Mouse (Mus musculus): Measurements from ENCODE around the gene Snrpc. TPM values are rescaled to one million over a fixed set of nuclear protein-coding genes. Genes with fewer than 3 reads are reported as not detected.

The Snrpc gene
- total and polyA plus RNA-seq, 3 experiments = 154 to 194 (median 171) TPM

- H3K36me3 ChIP-seq (replicated peaks in 1 of 2; ENCODE audit: control insufficient read depth in 1 of 2, insufficient read depth in 1 of 2, low read length in 1 of 2) = peaks cover 20 to 74% of the 10 kb centered on the region in 2 experiments
- in situ Hi-C loops (cut with MboI; ENCODE audit: low pct_ligation_motif_present, low pct_unique_long_range_greater_than_20kb, low sequenced_read_pairs) = no loop called here
Measured at GRCm38 (mm10) chr17:27793144-27793543, 44.8 kb upstream of the Snrpc start.

GRCm38 (mm10) chr17:27796780-27797179, 41.2 kb upstream of the Snrpc start:
- no peak overlapping the region for H3K4me2 ChIP-seq (ENCODE audit: insufficient read depth, low read depth, poor library complexity, severe bottlenecking)
- in situ Hi-C loops (cut with MboI; ENCODE audit: low pct_ligation_motif_present, low pct_unique_long_range_greater_than_20kb, low sequenced_read_pairs) (no loop called here), dilution Hi-C loops (cut with MboI; ENCODE audit: extremely low pct_ligation_motif_present, extremely low pct_unique_long_range_greater_than_20kb, low sequenced_read_pairs) (no loop called here)
- no peak overlapping the region for H3K27ac ChIP-seq (ENCODE audit: insufficient read depth, low read depth)
- peaks cover 11 to 45% of the 10 kb centered on the region in 2 experiments for H3K4me1 ChIP-seq (ENCODE audit: control insufficient read depth in 1 of 2, insufficient read depth in 2 of 2)
- H3K27me3 ChIP-seq (replicated peaks) = no peaks in the 10 kb centered on the region
- no peak overlapping the region for H3K9ac ChIP-seq (ENCODE audit: insufficient read depth, low read depth)
- H3K79me2 ChIP-seq (replicated peaks; ENCODE audit: control insufficient read depth, extremely low read depth, insufficient read depth, poor library complexity, severe bottlenecking) = peaks cover 36% of the 10 kb centered on the region
- H3K4me3 ChIP-seq (replicated peaks in 1 of 3; ENCODE audit: low read depth in 2 of 3, low read length in 2 of 3, poor library complexity in 1 of 3) = no peak overlapping the region
- no peaks in the 10 kb centered on the region for H3K9me3 ChIP-seq (replicated peaks; ENCODE audit: low read length)
- H3K36me3 ChIP-seq (replicated peaks in 1 of 2; ENCODE audit: control insufficient read depth in 1 of 2, insufficient read depth in 1 of 2, low read length in 1 of 2) = peaks cover 7 to 51% of the 10 kb centered on the region in 2 experiments
- DNase-seq (ENCODE audit: extremely low read depth) = no peak
- no peak for TF ChIP-seq MAZ (IDR thresholded peaks at IDR 0.05; ENCODE audit: low read depth, low read length)
- no peak for TF ChIP-seq ZNF384 (IDR thresholded peaks at IDR 0.05; ENCODE audit: low read depth, low read length)
- TF ChIP-seq E2F4 (IDR thresholded peaks at IDR 0.05; ENCODE audit: insufficient replicate concordance, low read depth, low read length) = no peak
- no peak for TF ChIP-seq CHD2 (IDR thresholded peaks at IDR 0.05; ENCODE audit: low read length)
- TF ChIP-seq UBTF (IDR thresholded peaks at IDR 0.05; ENCODE audit: low read depth, low read length) = no peak
- no peak for TF ChIP-seq ELF1 (IDR thresholded peaks at IDR 0.05; ENCODE audit: low read depth, low read length)
- TF ChIP-seq SIN3A (IDR thresholded peaks at IDR 0.05; ENCODE audit: low read length) = no peak
- TF ChIP-seq NRF1 (IDR thresholded peaks at IDR 0.05; ENCODE audit: low read depth, low read length) = no peak
- no peak for TF ChIP-seq ZMIZ1 (IDR thresholded peaks at IDR 0.05; ENCODE audit: low read depth, low read length)
- no peak for TF ChIP-seq POLR2A (IDR thresholded peaks at IDR 0.05; ENCODE audit: low read depth, low read length)
- TF ChIP-seq GABPA (IDR thresholded peaks at IDR 0.05; ENCODE audit: insufficient replicate concordance, low read depth, low read length) = no peak

More at GRCm38 (mm10) chr17:27793144-27793543, 44.8 kb upstream of the Snrpc start:
- Histone ChIP-seq H3K4me1 (ENCODE audit: control insufficient read depth in 1 of 2, insufficient read depth in 2 of 2) (peaks cover 2 to 31% of the 10 kb centered on the region in 2 experiments; a peak in 3 of 4 replicates), H3K4me2 (ENCODE audit: insufficient read depth, low read depth, poor library complexity, severe bottlenecking) (no peak overlapping the region), H3K27ac (ENCODE audit: insufficient read depth, low read depth) (no peak overlapping the region), H3K4me3 (replicated peaks in 1 of 3; ENCODE audit: low read depth in 2 of 3, low read length in 2 of 3, poor library complexity in 1 of 3) (no peak overlapping the region), H3K9ac (ENCODE audit: insufficient read depth, low read depth) (no peak overlapping the region), H3K27me3 (replicated peaks) (no peaks in the 10 kb centered on the region), H3K79me2 (replicated peaks; ENCODE audit: control insufficient read depth, extremely low read depth, insufficient read depth, poor library complexity, severe bottlenecking) (peaks cover 23% of the 10 kb centered on the region), H3K9me3 (replicated peaks; ENCODE audit: low read length) (no peaks in the 10 kb centered on the region)
- dilution Hi-C loops (cut with MboI; ENCODE audit: extremely low pct_ligation_motif_present, extremely low pct_unique_long_range_greater_than_20kb, low sequenced_read_pairs) = no loop called here
- no peak for TF ChIP-seq SIN3A (IDR thresholded peaks at IDR 0.05; ENCODE audit: low read length)
- TF ChIP-seq ZC3H11A (IDR thresholded peaks at IDR 0.05; ENCODE audit: low read depth, low read length) = no peak
- DNase-seq (ENCODE audit: extremely low read depth) = no peak

GRCm38 (mm10) chr17:27797341-27797872, 40.5 kb upstream of the Snrpc start:
- H3K79me2 ChIP-seq (replicated peaks; ENCODE audit: control insufficient read depth, extremely low read depth, insufficient read depth, poor library complexity, severe bottlenecking) = peaks cover 36% of the 10 kb centered on the region
- H3K4me3 ChIP-seq (replicated peaks in 1 of 3; ENCODE audit: low read depth in 2 of 3, low read length in 2 of 3, poor library complexity in 1 of 3) = no peak overlapping the region
- no peak overlapping the region for H3K4me2 ChIP-seq (ENCODE audit: insufficient read depth, low read depth, poor library complexity, severe bottlenecking)
- no peak overlapping the region for H3K9ac ChIP-seq (ENCODE audit: insufficient read depth, low read depth)
- peaks cover 11 to 45% of the 10 kb centered on the region in 2 experiments for H3K4me1 ChIP-seq (ENCODE audit: control insufficient read depth in 1 of 2, insufficient read depth in 2 of 2)
- TF ChIP-seq USF1 (IDR thresholded peaks at IDR 0.05; ENCODE audit: low read depth, low read length) (no peak), MXI1 (IDR thresholded peaks at IDR 0.05; ENCODE audit: low read depth, low read length) (no peak), RAD21 (IDR thresholded peaks at IDR 0.05; ENCODE audit: low read depth, low read length) (no peak), JUND (conservative IDR thresholded peaks at IDR 0.05; ENCODE audit: low read depth, low read length) (no peak)
- in situ Hi-C loops (cut with MboI; ENCODE audit: low pct_ligation_motif_present, low pct_unique_long_range_greater_than_20kb, low sequenced_read_pairs) (no loop called here), dilution Hi-C loops (cut with MboI; ENCODE audit: extremely low pct_ligation_motif_present, extremely low pct_unique_long_range_greater_than_20kb, low sequenced_read_pairs) (no loop called here)
- no peak for DNase-seq (ENCODE audit: extremely low read depth)
- no peak overlapping the region for H3K27ac ChIP-seq (ENCODE audit: insufficient read depth, low read depth)
- H3K9me3 ChIP-seq (replicated peaks; ENCODE audit: low read length) = no peaks in the 10 kb centered on the region
- peaks cover 7 to 50% of the 10 kb centered on the region in 2 experiments for H3K36me3 ChIP-seq (replicated peaks in 1 of 2; ENCODE audit: control insufficient read depth in 1 of 2, insufficient read depth in 1 of 2, low read length in 1 of 2)
- no peaks in the 10 kb centered on the region for H3K27me3 ChIP-seq (replicated peaks)

Measured in CH12.LX (cell line).